Mouse (Mus musculus) fibroblast of lung, adult 2 months (primary cell): ENCODE measurements around the gene Ccr4.
"Not testable (repeated sequence)": the region's sequence is repeated elsewhere in the genome, so short reads cannot be mapped to it uniquely, and the experiment has no call there.

Experiments
- DNase-seq: peaks from one replicate; pipeline ENCODE4 v3.0.0-alpha.2; 2011; ENCODE audit warnings: low read depth

The Ccr4 gene

GRCm38 (mm10) chr9:114522501-114522900, 17.8 kb upstream of the Ccr4 start:
- no peak for DNase-seq

GRCm38 (mm10) chr9:114522041-114522440, 17.3 kb upstream of the Ccr4 start:
- DNase-seq, result no peak

GRCm38 (mm10) chr9:114520529-114520928, 15.8 kb upstream of the Ccr4 start:
- not testable (repeated sequence) for DNase-seq

GRCm38 (mm10) chr9:114518812-114519477, 14.2 kb upstream of the Ccr4 start:
- no peak for DNase-seq

- no peak for DNase-seq
These were observed 13.3 kb upstream of the Ccr4 start for GRCm38 (mm10) chr9:114517924-114518497.

- DNase-seq, result peak; percentile 55
These were observed 10.6 kb upstream of the Ccr4 start, which contains the start of gene C130032M10Rik for GRCm38 (mm10) chr9:114515364-114515763. Gene C130032M10Rik, plus strand, starts transcription at chr9:114515697.

DNA sequence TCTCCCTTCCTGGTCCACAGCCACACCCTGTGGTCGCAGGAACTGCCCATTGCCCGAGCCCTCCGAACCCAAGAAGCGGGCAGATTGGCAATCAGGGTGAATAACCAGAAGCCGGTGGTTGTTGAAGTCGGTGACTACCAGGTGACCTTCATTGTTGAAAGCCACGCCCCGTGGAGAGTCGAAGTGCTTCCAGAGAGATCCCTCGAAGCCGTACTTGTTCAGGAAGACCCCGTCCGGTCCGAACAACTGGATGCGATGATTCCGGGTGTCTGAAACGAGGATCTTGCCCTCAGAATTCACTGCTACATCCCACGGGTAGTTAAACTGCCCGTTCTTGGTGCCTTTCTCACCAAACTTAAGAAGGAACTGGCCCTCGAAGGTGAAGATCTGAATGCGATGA, 8.1 kb upstream of the Ccr4 start:
- DNase-seq, result no peak

DNA sequence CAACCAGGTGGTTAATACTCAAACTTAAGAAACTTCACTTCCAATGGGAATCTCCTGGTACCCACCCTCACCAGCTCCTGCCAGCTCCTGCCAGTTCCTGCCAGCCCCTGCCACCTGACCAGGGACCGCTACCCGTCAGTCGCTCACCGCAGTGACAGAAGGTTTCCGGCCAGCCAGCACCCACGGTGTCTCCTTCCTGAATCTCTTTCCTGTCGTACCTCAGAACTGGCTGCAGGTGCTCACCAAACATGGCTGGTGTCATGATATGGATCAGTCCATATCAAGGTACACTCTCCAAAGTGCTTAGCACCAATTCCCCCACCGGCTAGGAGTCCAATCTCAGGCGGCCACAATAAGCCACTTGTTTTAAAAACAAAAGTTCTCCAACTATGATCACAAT, 5.1 kb upstream of the Ccr4 start:
- DNase-seq, result no peak

GRCm38 (mm10) chr9:114507421-114507820, 2.7 kb upstream of the Ccr4 start:
- DNase-seq, result no peak

DNA sequence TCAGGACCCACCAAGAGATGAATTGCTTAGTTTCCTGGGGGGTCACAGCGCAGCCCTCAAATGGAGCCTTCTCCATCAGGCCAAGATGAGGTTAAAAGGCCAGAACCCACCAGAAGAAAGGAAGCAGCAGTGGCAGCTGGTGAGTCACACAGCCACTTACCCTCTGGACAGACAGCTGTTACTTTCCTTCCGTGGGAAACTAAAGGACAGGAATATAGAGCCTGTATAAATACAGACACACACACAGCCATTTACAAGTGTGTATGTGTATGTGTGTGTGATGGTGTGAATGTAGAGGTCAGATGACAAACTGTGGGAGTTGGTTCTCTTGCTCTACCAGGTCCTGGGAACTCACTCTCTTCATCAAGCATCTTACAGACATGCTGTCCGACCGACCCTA, 1.8 kb upstream of the Ccr4 start:
- no peak for DNase-seq

- DNase-seq, result no peak
These were observed 1.8 kb downstream of the Ccr4 start for GRCm38 (mm10) chr9:114502711-114503427.

DNA sequence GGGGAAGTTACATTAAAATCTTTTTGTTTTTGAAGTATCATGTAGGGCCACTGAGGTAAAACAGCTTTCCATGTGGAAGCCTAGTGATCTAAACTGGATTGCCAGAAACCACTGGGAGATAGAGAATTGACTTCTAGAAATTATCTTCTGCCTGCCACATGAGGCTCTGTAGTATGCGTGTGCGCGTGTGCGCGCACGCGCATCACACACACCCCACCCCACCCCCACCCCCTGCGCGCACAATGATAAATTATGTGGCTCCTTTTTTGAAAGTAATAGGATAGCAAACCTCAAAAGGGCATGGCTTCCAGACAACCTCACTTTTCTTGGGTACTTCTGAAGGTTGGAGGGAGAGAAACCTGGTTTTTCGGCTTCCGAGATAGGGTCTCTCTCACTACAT, 2.8 kb downstream of the Ccr4 start:
- no peak for DNase-seq

GRCm38 (mm10) chr9:114501111-114501510, 3.6 kb downstream of the Ccr4 start:
- no peak for DNase-seq

DNA sequence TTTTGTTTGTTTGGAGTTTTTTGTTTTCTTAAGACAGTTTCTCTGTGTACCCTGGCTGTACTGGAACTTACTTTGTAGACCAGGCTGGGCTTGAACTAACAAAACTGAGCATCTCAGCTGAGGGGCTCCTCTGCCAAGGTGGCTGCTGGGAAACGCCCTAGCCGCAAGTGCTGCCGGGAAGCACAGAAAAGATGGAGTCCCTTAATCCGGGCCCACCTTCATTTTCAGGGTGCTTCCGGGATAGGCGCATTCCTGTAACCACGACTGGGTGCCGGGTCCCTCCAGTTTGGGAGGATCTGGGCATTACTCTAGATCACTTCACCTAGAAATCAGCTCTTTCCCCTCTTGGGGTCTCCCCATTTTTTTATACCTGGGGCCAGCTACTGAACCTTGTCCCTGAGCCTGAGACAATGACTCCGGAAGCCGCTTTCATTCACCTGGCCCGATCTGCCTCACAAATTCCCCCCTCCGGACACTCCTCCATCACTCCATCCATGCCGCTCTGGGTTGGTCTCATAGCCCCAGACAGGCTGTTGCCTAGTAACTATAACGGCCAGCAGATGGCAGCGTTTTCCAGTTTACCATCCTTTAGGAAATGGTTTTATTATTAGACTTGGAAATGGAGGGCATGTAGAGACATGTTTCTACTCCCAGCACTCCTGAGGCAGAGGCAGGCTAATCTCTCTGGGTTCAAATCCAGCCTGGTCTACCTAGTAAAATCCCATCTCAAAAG, 4.8 kb downstream of the Ccr4 start:
- DNase-seq, result no peak

GRCm38 (mm10) chr9:114498218-114498617, 6.5 kb downstream of the Ccr4 start:
- DNase-seq, result peak; percentile 53

DNA sequence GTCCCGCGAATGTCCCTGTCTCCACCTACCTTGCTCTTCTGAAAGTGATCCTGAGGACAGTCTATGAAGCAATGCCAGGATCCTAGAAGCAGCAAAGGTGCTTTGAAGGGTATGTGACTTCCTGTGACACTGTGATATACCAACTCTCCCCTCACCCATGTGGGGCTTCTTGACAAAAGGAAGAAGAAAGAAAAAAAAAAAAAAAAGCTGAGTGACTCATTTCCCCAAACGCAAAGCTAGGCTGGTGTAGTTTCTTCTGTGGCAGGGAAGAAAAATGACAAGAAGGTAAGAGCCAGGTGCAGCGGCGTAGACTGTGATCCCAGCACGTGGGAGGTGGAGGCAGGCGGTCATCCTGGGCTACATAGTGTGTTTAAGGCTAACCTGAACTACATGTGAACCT, 8.2 kb downstream of the Ccr4 start:
- DNase-seq, result no peak

- DNase-seq, result no peak
These were observed 17.0 kb downstream of the Ccr4 start for GRCm38 (mm10) chr9:114487481-114488258.

- DNase-seq, result no peak
These were observed 17.9 kb downstream of the Ccr4 start for GRCm38 (mm10) chr9:114486808-114487207.

- DNase-seq, result no peak
These were observed 19.9 kb downstream of the Ccr4 start for GRCm38 (mm10) chr9:114484771-114485170.

DNA sequence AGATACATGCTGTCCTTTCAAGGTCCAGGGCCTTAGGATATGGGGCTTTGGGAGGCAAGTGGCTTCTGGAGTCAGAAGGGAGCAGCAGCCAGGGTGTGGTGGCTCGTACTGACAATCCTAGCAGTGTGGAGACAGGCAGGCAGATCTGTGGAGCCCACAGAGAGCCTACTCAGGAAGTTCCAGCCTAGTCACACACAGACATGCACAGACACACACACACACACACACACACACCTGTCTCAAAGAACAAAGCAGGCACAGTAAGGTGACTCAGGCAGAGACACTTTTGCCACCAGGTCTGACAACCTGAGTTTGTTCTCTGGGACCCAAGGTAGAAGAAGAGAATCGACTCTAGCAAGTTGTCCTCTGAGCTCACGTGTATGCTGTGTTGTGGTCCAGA, 23.8 kb downstream of the Ccr4 start:
- DNase-seq, result no peak

GRCm38 (mm10) chr9:114477019-114477418, 27.7 kb downstream of the Ccr4 start:
- DNase-seq, result no peak

GRCm38 (mm10) chr9:114471892-114472291, 32.8 kb downstream of the Ccr4 start:
- no peak for DNase-seq
